Mouse (Mus musculus): Measurements from ENCODE around the gene Fgf22. TPM values are rescaled to one million over a fixed set of nuclear protein-coding genes. Genes with fewer than 3 reads are reported as not detected.

Fgf22 gene
- total RNA-seq, 1 experiment from 2014 or later: not detected

GRCm38 (mm10) chr10:79788386-79789158 lies 33.7 kb downstream of the Fgf22 start:
- peak; percentile 57 for ATAC-seq (replicated peaks; ENCODE audit: low read depth, poor library complexity, severe bottlenecking)

- no peak for ATAC-seq (replicated peaks; ENCODE audit: low read depth, poor library complexity, severe bottlenecking)
These were observed 34.7 kb downstream of the Fgf22 start for GRCm38 (mm10) chr10:79789581-79789980.

- ATAC-seq (replicated peaks; ENCODE audit: low read depth, poor library complexity, severe bottlenecking): no peak
These were observed 36.0 kb downstream of the Fgf22 start, which contains the start of gene Prss57 for GRCm38 (mm10) chr10:79790861-79791260. Gene Prss57, minus strand, starts transcription at chr10:79790961.

- no peak for ATAC-seq (replicated peaks; ENCODE audit: low read depth, poor library complexity, severe bottlenecking)
These were observed 37.6 kb downstream of the Fgf22 start for GRCm38 (mm10) chr10:79792339-79793040.

- peak; percentile 46 for ATAC-seq (replicated peaks; ENCODE audit: low read depth, poor library complexity, severe bottlenecking)
These were observed 38.3 kb downstream of the Fgf22 start, which contains the start of gene Palm for GRCm38 (mm10) chr10:79793051-79793737. Gene Palm, plus strand, starts transcription at chr10:79793572.

- no peak for ATAC-seq (replicated peaks; ENCODE audit: low read depth, poor library complexity, severe bottlenecking)
These were observed 39.0 kb downstream of the Fgf22 start for GRCm38 (mm10) chr10:79793738-79794490.

- ATAC-seq (replicated peaks; ENCODE audit: low read depth, poor library complexity, severe bottlenecking): no peak
These were observed 39.6 kb downstream of the Fgf22 start for GRCm38 (mm10) chr10:79794491-79794931.

- no peak for ATAC-seq (replicated peaks; ENCODE audit: low read depth, poor library complexity, severe bottlenecking)
These were observed 41.0 kb downstream of the Fgf22 start for GRCm38 (mm10) chr10:79795905-79796304.

GRCm38 (mm10) chr10:79797326-79797725 lies 42.5 kb downstream of the Fgf22 start:
- ATAC-seq (replicated peaks; ENCODE audit: low read depth, poor library complexity, severe bottlenecking): peak; percentile 27

- peak; percentile 88 for ATAC-seq (replicated peaks; ENCODE audit: low read depth, poor library complexity, severe bottlenecking)
These were observed 43.5 kb downstream of the Fgf22 start for GRCm38 (mm10) chr10:79798289-79798928.

GRCm38 (mm10) chr10:79800508-79800907 lies 45.6 kb downstream of the Fgf22 start:
- no peak for ATAC-seq (replicated peaks; ENCODE audit: low read depth, poor library complexity, severe bottlenecking)

- ATAC-seq (replicated peaks; ENCODE audit: low read depth, poor library complexity, severe bottlenecking): no peak
These were observed 47.0 kb downstream of the Fgf22 start for GRCm38 (mm10) chr10:79801837-79802236.

GRCm38 (mm10) chr10:79802331-79802971 lies 47.6 kb downstream of the Fgf22 start:
- no peak for ATAC-seq (replicated peaks; ENCODE audit: low read depth, poor library complexity, severe bottlenecking)

GRCm38 (mm10) chr10:79803716-79804323 lies 48.9 kb downstream of the Fgf22 start:
- ATAC-seq (replicated peaks; ENCODE audit: low read depth, poor library complexity, severe bottlenecking): no peak

- no peak for ATAC-seq (replicated peaks; ENCODE audit: low read depth, poor library complexity, severe bottlenecking)
These were observed 50.8 kb downstream of the Fgf22 start for GRCm38 (mm10) chr10:79805636-79806035.

- ATAC-seq (replicated peaks; ENCODE audit: low read depth, poor library complexity, severe bottlenecking): no peak
These were observed 51.5 kb downstream of the Fgf22 start for GRCm38 (mm10) chr10:79806331-79806730.

- ATAC-seq (replicated peaks; ENCODE audit: low read depth, poor library complexity, severe bottlenecking): no peak
These were observed 52.1 kb downstream of the Fgf22 start for GRCm38 (mm10) chr10:79806972-79807371.

- no peak for ATAC-seq (replicated peaks; ENCODE audit: low read depth, poor library complexity, severe bottlenecking)
These were observed 53.0 kb downstream of the Fgf22 start for GRCm38 (mm10) chr10:79807826-79808225.
